Mouse (Mus musculus): Measurements from ENCODE around the gene Col24a1. TPM values are rescaled to one million over a fixed set of nuclear protein-coding genes. Genes with fewer than 3 reads are reported as not detected.
A peak's percentile ranks its signal among the peaks of the same experiment; 100 is the strongest.

Col24a1 gene
- polyA plus RNA-seq, 1 experiment, result 1.4 TPM

- no peak overlapping the region for H3K4me3 ChIP-seq (ENCODE audit: low read depth, low read length)
- H3K27ac ChIP-seq (ENCODE audit: insufficient read depth, low read depth, low read length), result no peak overlapping the region
- no peak for TF ChIP-seq POLR2A (IDR thresholded peaks at IDR 0.05; ENCODE audit: low read depth, low read length)
- TF ChIP-seq CTCF (IDR thresholded peaks at IDR 0.05; ENCODE audit: extremely low read depth, insufficient read length, insufficient replicate concordance, low read depth, low read length), result no peak
- 70% methylated on average over 10 of the region's 10 CpGs for WGBS
- H3K36me3 ChIP-seq (ENCODE audit: control insufficient read depth, insufficient read depth, low read length), result no peaks in the 10 kb centered on the region
- no peaks in the 10 kb centered on the region for H3K27me3 ChIP-seq (ENCODE audit: control insufficient read depth, insufficient read depth, low read length)
- no peaks in the 10 kb centered on the region for H3K4me1 ChIP-seq (ENCODE audit: control insufficient read depth, insufficient read depth, insufficient read length, low read length)
These were observed 263.9 kb downstream of the Col24a1 start for GRCm38 (mm10) chr3:145556206-145556605.

- 89% methylated on average over 5 of the region's 5 CpGs for WGBS
These were observed 267.4 kb downstream of the Col24a1 start for GRCm38 (mm10) chr3:145559675-145560074.

GRCm38 (mm10) chr3:145560117-145560516, 267.8 kb downstream of the Col24a1 start:
- WGBS, result 67% methylated on average over 4 of the region's 4 CpGs

More at GRCm38 (mm10) chr3:145559675-145560074, 267.4 kb downstream of the Col24a1 start:
- TF ChIP-seq CTCF (IDR thresholded peaks at IDR 0.05; ENCODE audit: extremely low read depth, insufficient read length, insufficient replicate concordance, low read depth, low read length), result no peak
- TF ChIP-seq POLR2A (IDR thresholded peaks at IDR 0.05; ENCODE audit: low read depth, low read length), result no peak
- H3K4me3 ChIP-seq (ENCODE audit: low read depth, low read length), result no peak overlapping the region
- no peaks in the 10 kb centered on the region for H3K36me3 ChIP-seq (ENCODE audit: control insufficient read depth, insufficient read depth, low read length)
- H3K4me1 ChIP-seq (ENCODE audit: control insufficient read depth, insufficient read depth, insufficient read length, low read length), result no peaks in the 10 kb centered on the region
- H3K27me3 ChIP-seq (ENCODE audit: control insufficient read depth, insufficient read depth, low read length), result no peaks in the 10 kb centered on the region
- no peak overlapping the region for H3K27ac ChIP-seq (ENCODE audit: insufficient read depth, low read depth, low read length)

GRCm38 (mm10) chr3:145574468-145574867, 282.2 kb downstream of the Col24a1 start:
- no peak overlapping the region for H3K4me3 ChIP-seq (ENCODE audit: low read depth, low read length)
- H3K27ac ChIP-seq (ENCODE audit: insufficient read depth, low read depth, low read length), result no peak overlapping the region
- peaks cover 5% of the 10 kb centered on the region; the same call in 1 of the 2 replicates for H3K36me3 ChIP-seq (ENCODE audit: control insufficient read depth, insufficient read depth, low read length)
- H3K4me1 ChIP-seq (ENCODE audit: control insufficient read depth, insufficient read depth, insufficient read length, low read length), result peaks cover 7% of the 10 kb centered on the region; the same call in 1 of the 2 replicates
- H3K27me3 ChIP-seq (ENCODE audit: control insufficient read depth, insufficient read depth, low read length), result no peaks in the 10 kb centered on the region
- WGBS, result 80% methylated on average over 3 of the region's 3 CpGs
- TF ChIP-seq POLR2A (IDR thresholded peaks at IDR 0.05; ENCODE audit: low read depth, low read length), result no peak

More at GRCm38 (mm10) chr3:145560117-145560516, 267.8 kb downstream of the Col24a1 start:
- H3K4me1 ChIP-seq (ENCODE audit: control insufficient read depth, insufficient read depth, insufficient read length, low read length), result no peaks in the 10 kb centered on the region
- H3K36me3 ChIP-seq (ENCODE audit: control insufficient read depth, insufficient read depth, low read length), result no peaks in the 10 kb centered on the region
- no peak overlapping the region for H3K4me3 ChIP-seq (ENCODE audit: low read depth, low read length)
- no peaks in the 10 kb centered on the region for H3K27me3 ChIP-seq (ENCODE audit: control insufficient read depth, insufficient read depth, low read length)
- TF ChIP-seq CTCF (IDR thresholded peaks at IDR 0.05; ENCODE audit: extremely low read depth, insufficient read length, insufficient replicate concordance, low read depth, low read length) (no peak), POLR2A (IDR thresholded peaks at IDR 0.05; ENCODE audit: low read depth, low read length) (no peak)
- no peak overlapping the region for H3K27ac ChIP-seq (ENCODE audit: insufficient read depth, low read depth, low read length)

GRCm38 (mm10) chr3:145575340-145575739, 283.1 kb downstream of the Col24a1 start:
- H3K4me3 ChIP-seq (ENCODE audit: low read depth, low read length), result no peak overlapping the region
- TF ChIP-seq POLR2A (IDR thresholded peaks at IDR 0.05; ENCODE audit: low read depth, low read length), result no peak
- no peak for TF ChIP-seq CTCF (IDR thresholded peaks at IDR 0.05; ENCODE audit: extremely low read depth, insufficient read length, insufficient replicate concordance, low read depth, low read length)
- H3K4me1 ChIP-seq (ENCODE audit: control insufficient read depth, insufficient read depth, insufficient read length, low read length), result peaks cover 7% of the 10 kb centered on the region; the same call in 1 of the 2 replicates
- 78% methylated on average over 7 of the region's 7 CpGs for WGBS
- H3K36me3 ChIP-seq (ENCODE audit: control insufficient read depth, insufficient read depth, low read length), result peaks cover 9% of the 10 kb centered on the region
- no peaks in the 10 kb centered on the region for H3K27me3 ChIP-seq (ENCODE audit: control insufficient read depth, insufficient read depth, low read length)
- no peak overlapping the region for H3K27ac ChIP-seq (ENCODE audit: insufficient read depth, low read depth, low read length)

GRCm38 (mm10) chr3:145575743-145576481, 283.6 kb downstream of the Col24a1 start, which contains the start of gene Znhit6:
TSS of gene Znhit6 (plus strand) at chr3:145576205.
- Histone ChIP-seq H3K27ac (ENCODE audit: insufficient read depth, low read depth, low read length) (no peak within 1 kb of the TSS), H3K4me3 (ENCODE audit: low read depth, low read length) (peak within 1 kb of the TSS; percentile 83), H3K4me1 (ENCODE audit: control insufficient read depth, insufficient read depth, insufficient read length, low read length) (peaks cover 7% of the 10 kb centered on the region; the same call in 1 of the 2 replicates), H3K36me3 (ENCODE audit: control insufficient read depth, insufficient read depth, low read length) (peaks cover 10% of the 10 kb centered on the region), H3K27me3 (ENCODE audit: control insufficient read depth, insufficient read depth, low read length) (no peaks in the 10 kb centered on the region)
- WGBS, result 5% methylated on average over 37 of the region's 37 CpGs
- TF ChIP-seq CTCF (IDR thresholded peaks at IDR 0.05; ENCODE audit: extremely low read depth, insufficient read length, insufficient replicate concordance, low read depth, low read length) (no peak), POLR2A (IDR thresholded peaks at IDR 0.05; ENCODE audit: low read depth, low read length) (no peak)

GRCm38 (mm10) chr3:145576482-145576822, 284.2 kb downstream of the Col24a1 start:
- H3K27ac ChIP-seq (ENCODE audit: insufficient read depth, low read depth, low read length), result no peak overlapping the region
- TF ChIP-seq POLR2A (IDR thresholded peaks at IDR 0.05; ENCODE audit: low read depth, low read length), result no peak
- no peak for TF ChIP-seq CTCF (IDR thresholded peaks at IDR 0.05; ENCODE audit: extremely low read depth, insufficient read length, insufficient replicate concordance, low read depth, low read length)
- WGBS, result under 1% methylated on average over 11 of the region's 11 CpGs
- H3K4me3 ChIP-seq (ENCODE audit: low read depth, low read length), result peak overlapping the region; percentile 83
- peaks cover 7% of the 10 kb centered on the region; the same call in 1 of the 2 replicates for H3K4me1 ChIP-seq (ENCODE audit: control insufficient read depth, insufficient read depth, insufficient read length, low read length)
- peaks cover 13% of the 10 kb centered on the region for H3K36me3 ChIP-seq (ENCODE audit: control insufficient read depth, insufficient read depth, low read length)
- H3K27me3 ChIP-seq (ENCODE audit: control insufficient read depth, insufficient read depth, low read length), result no peaks in the 10 kb centered on the region

All from small intestine, adult 2 months (tissue).